Mouse (Mus musculus) heart, adult 2 months (tissue): ENCODE results near the gene Sort1. TPM values are rescaled to one million over a fixed set of nuclear protein-coding genes. Genes with fewer than 3 reads are reported as not detected.
A peak's percentile ranks its signal among the peaks of the same experiment; 100 is the strongest.

Source experiments
- DNase-seq, 2 experiments: peaks; one replicate each; pipeline ENCODE4 v3.0.0; 2021
- H3K27ac ChIP-seq: fragments of 200-600 bp; 2 replicates; pipeline ENCODE4 v1.8.1; 2022
- H3K27me3 ChIP-seq: fragments of 200-500 bp; 2 replicates; pipeline ENCODE4 v1.6.1; 2012; ENCODE audit warnings: mild to moderate bottlenecking, low read length, inconsistent platforms, mixed read lengths; ENCODE audit not compliant: control insufficient read depth, insufficient read depth
- H3K36me3 ChIP-seq: fragments of 200-500 bp; 2 replicates; pipeline ENCODE4 v1.6.1; 2012; ENCODE audit warnings: low read length, inconsistent platforms; ENCODE audit not compliant: control insufficient read depth, insufficient read depth
- H3K4me1 ChIP-seq: fragments of 200-500 bp; 2 replicates; pipeline ENCODE4 v1.6.1; 2011; ENCODE audit warnings: low read length; ENCODE audit not compliant: control insufficient read depth, insufficient read depth
- H3K4me3 ChIP-seq: fragments of 200-600 bp; 2 replicates; pipeline ENCODE4 v1.8.1; 2022
- H3K79me2 ChIP-seq: fragments of 200-500 bp; replicated peaks from 2 replicates; pipeline ENCODE4 v1.6.1; 2012; ENCODE audit warnings: mild to moderate bottlenecking, inconsistent platforms, low read length, moderate library complexity, mixed read lengths; ENCODE audit not compliant: control insufficient read depth, insufficient read depth
- H3K9ac ChIP-seq: fragments of 200-500 bp; 2 replicates; pipeline ENCODE4 v1.6.1; 2012; ENCODE audit warnings: low read depth, mild to moderate bottlenecking, control low read depth, inconsistent platforms, low read length, mixed read lengths
- CTCF ChIP-seq: fragments of 200-600 bp; IDR thresholded peaks from 2 replicates; pipeline ENCODE4 v1.8.1; 2022; ENCODE audit warnings: antibody characterized with exemption, mild to moderate bottlenecking, moderate library complexity
- EP300 ChIP-seq: fragments of 200-500 bp; IDR thresholded peaks from 2 replicates; pipeline ENCODE4 v1.6.1; 2011; ENCODE audit warnings: low read depth, low read length, control low read depth; ENCODE audit not compliant: insufficient read depth
- POLR2A ChIP-seq: fragments of 200-500 bp; IDR thresholded peaks from 2 replicates; pipeline ENCODE4 v1.6.1; 2011; ENCODE audit warnings: mild to moderate bottlenecking, low read depth, low read length, control low read depth; ENCODE audit not compliant: insufficient read depth
- WGBS: fragments of 180-500 bp; shearing (Covaris S2); methylation state at CpG from one replicate; pipeline ENCODE4 v1.1.7; 2018; 5-methylcytosine and 5-hydroxymethylcytosine counted together
- intact Hi-C: fragments of 180-260 bp; cut with DNase I; formaldehyde crosslinking; loops from one replicate; pipeline ENCODE4 v1.15.1; 2025
- polyA plus RNA-seq: library from polyadenylated mRNA; depleted of rRNA; stranded (reverse); fragments of >200 nt; gene quantifications from 2 replicates; pipeline ENCODE4 v1.2.3, GENCODE M21; 2012
- total RNA-seq, 2 experiments: library from RNA; stranded (reverse); gene quantifications; 2 replicates each; pipeline ENCODE4 v1.2.3; 2021

The Sort1 gene
- total and polyA plus RNA-seq, 3 experiments, result 17.4 to 33.7 (median 19.2) TPM

DNA sequence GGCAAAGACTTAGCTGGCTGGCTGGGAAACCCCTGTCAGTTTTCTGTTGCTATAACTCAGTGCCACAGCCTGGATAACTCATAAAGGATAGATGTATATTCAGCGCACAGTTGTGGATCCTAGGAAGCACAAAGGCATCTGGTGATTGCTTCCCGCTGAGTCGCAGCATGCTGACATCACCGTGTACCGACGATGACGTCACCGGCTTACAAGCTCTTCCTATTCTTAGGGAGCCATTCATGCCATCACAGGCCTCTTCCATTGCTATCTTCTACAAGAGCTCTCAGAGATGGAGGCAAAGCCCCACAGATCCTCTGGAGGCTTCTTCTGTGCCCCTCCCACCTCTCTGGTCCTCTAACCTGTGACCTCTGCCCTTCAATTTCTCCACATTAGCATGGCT lies 19.8 kb downstream of the Sort1 start:
- TF ChIP-seq EP300 (no peak), POLR2A (no peak)
- H3K4me3 ChIP-seq, result no peak overlapping the region
- intact Hi-C loops, result no loop called here
- H3K9ac ChIP-seq, result no peak overlapping the region
- H3K36me3 ChIP-seq, result no peaks in the 10 kb centered on the region; the same call in 1 of the 2 replicates
- no peaks in the 10 kb centered on the region for H3K79me2 ChIP-seq
- H3K27me3 ChIP-seq, result no peaks in the 10 kb centered on the region
- DNase-seq, result no peak
- WGBS, result 79% methylated on average over 8 of the region's 8 CpGs
- H3K4me1 ChIP-seq, result no peaks in the 10 kb centered on the region
- no peak overlapping the region for H3K27ac ChIP-seq

DNA sequence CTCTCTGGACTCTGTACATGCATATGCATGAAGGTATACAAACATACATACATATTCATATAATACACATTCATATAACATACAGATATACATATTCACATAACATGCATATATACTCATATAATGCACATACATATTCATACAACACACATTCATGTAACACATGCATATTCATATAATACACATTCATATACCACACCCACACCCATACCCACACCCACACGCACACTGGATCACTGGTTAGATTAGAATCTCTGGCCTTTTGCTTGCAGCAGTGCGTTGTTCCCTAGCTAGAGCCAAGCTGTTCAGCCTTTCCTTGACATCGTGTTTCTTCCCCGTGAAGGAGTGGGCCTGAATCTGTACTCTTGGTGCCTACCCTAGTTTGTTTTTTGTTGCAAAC lies 20.9 kb downstream of the Sort1 start:
- DNase-seq, result no peak
- Histone ChIP-seq H3K79me2 (no peaks in the 10 kb centered on the region), H3K27ac (no peak overlapping the region), H3K27me3 (no peaks in the 10 kb centered on the region), H3K4me1 (no peaks in the 10 kb centered on the region), H3K4me3 (no peak overlapping the region), H3K36me3 (no peaks in the 10 kb centered on the region; the same call in 1 of the 2 replicates), H3K9ac (no peak overlapping the region)
- intact Hi-C loops, result no loop called here
- WGBS, result 82% methylated on average over 4 of the region's 4 CpGs
- TF ChIP-seq EP300 (no peak), CTCF (no peak), POLR2A (no peak)

DNA sequence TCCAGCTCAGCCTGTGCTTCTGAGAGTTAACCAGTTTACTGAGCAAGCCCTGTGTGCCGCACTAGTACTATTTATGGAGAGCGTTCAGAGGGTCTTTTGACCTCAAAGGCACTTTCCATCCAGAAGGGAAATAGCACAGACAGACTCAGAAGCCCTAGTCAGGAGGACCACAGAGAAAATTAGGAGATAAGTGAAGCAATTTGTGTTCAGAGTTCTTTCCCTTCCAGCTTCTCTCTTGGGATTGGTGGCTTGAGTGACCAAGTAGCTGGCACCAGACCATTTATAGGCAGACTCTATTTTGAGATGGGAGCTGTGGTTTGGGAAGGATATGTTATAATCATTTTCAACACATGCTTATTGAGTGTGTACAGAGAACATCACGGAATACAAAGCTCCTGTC lies 22.5 kb downstream of the Sort1 start:
- Histone ChIP-seq H3K27ac (peak overlapping the region; percentile 51; the same call in 1 of the 2 replicates), H3K27me3 (no peaks in the 10 kb centered on the region), H3K36me3 (peaks cover 3% of the 10 kb centered on the region; the same call in 1 of the 2 replicates), H3K4me3 (no peak overlapping the region), H3K4me1 (no peaks in the 10 kb centered on the region; the same call in 1 of the 2 replicates), H3K79me2 (no peaks in the 10 kb centered on the region), H3K9ac (no peak overlapping the region)
- TF ChIP-seq CTCF, result no peak
- TF ChIP-seq POLR2A, result no peak
- no peak for TF ChIP-seq EP300
- intact Hi-C loops, result no loop called here
- WGBS, result 32% methylated on average over 3 of the region's 3 CpGs
- DNase-seq, result no peak

DNA sequence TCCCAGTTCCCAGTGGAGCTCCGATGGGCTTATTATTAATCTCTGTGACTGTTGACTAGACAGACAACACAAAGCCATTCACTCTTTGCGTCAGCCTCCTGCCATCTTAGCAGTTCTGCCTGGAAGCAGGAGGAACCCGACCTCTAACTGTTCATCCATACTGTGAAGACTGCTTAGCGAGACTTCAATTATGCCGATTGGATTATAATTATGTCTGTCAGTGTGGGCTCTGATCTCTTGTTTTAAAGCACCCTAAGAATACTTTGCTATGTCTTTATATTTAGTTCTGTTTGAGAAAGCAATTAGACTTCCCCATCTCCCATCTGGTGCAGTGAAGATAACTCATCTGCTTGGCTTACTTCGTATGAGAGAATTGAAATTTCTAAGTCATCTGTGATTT lies 23.6 kb downstream of the Sort1 start:
- intact Hi-C loops, result no loop called here
- H3K27ac ChIP-seq, result no peak overlapping the region
- WGBS, result 88% methylated on average over 6 of the region's 6 CpGs
- H3K9ac ChIP-seq, result no peak overlapping the region
- H3K4me1 ChIP-seq, result no peaks in the 10 kb centered on the region; the same call in 1 of the 2 replicates
- H3K4me3 ChIP-seq, result no peak overlapping the region
- no peaks in the 10 kb centered on the region for H3K79me2 ChIP-seq
- H3K36me3 ChIP-seq, result peaks cover 3% of the 10 kb centered on the region; the same call in 1 of the 2 replicates
- no peaks in the 10 kb centered on the region for H3K27me3 ChIP-seq
- no peak for TF ChIP-seq POLR2A
- TF ChIP-seq EP300, result no peak
- TF ChIP-seq CTCF, result no peak
- no peak for DNase-seq

DNA sequence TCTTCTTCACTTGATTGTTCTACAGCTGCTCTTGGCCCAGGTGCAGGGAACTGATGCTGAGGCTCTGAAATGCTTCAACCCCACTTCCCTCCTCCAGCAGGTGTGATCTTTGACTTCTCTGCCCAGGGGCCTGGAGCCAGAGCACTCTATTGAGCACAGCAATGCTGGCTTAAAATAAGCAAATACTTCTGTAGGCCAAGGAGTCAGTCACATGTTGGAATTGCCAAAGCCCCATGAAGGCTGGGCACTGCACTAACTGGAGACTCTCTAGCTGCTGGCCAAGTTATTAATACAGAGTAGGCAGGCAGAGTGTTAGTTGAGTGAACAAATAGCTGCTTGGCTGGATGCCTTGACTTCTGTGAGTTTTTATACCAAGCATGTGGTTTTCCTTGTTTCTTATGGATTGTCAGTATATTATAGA lies 27.0 kb downstream of the Sort1 start:
- DNase-seq, result peak in 1 of 2 experiments; percentile 62
- Histone ChIP-seq H3K27me3 (no peaks in the 10 kb centered on the region), H3K27ac (peak overlapping the region; percentile 34), H3K4me1 (no peaks in the 10 kb centered on the region; the same call in 1 of the 2 replicates), H3K36me3 (peaks cover 3% of the 10 kb centered on the region; the same call in 1 of the 2 replicates), H3K4me3 (no peak overlapping the region), H3K9ac (no peak overlapping the region), H3K79me2 (no peaks in the 10 kb centered on the region)
- intact Hi-C loops, result no loop called here
- TF ChIP-seq CTCF (no peak), EP300 (peak; percentile 60; the same call in 1 of the 2 replicates)

DNA sequence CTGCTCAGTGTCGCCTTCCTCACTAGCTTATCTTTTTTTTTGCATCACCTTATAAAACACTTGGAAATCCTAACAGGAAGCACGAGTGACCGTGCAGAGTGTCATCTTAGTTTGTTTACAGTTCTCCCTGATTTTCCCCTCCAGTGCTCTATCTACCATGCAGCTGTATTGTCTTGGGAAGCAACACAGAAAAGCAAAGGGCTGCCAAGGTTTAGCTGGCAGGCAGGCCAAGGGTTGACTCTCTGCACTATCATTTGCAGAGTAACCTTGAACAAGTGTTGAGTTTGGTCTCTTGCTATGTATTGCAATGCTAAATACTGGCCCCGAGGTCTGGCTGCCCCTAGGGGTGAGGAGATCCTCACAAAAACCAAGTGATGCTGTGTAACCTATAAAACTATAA lies 27.8 kb downstream of the Sort1 start:
- TF ChIP-seq POLR2A (no peak), EP300 (no peak), CTCF (no peak)
- H3K27me3 ChIP-seq, result no peaks in the 10 kb centered on the region
- no peak overlapping the region; the same call in 1 of the 2 replicates for H3K27ac ChIP-seq
- H3K79me2 ChIP-seq, result no peaks in the 10 kb centered on the region
- peaks cover 3% of the 10 kb centered on the region; the same call in 1 of the 2 replicates for H3K36me3 ChIP-seq
- no peak overlapping the region for H3K9ac ChIP-seq
- H3K4me3 ChIP-seq, result no peak overlapping the region
- no peaks in the 10 kb centered on the region; the same call in 1 of the 2 replicates for H3K4me1 ChIP-seq
- intact Hi-C loops, result no loop called here
- peak in 1 of 2 experiments; percentile 38 for DNase-seq
- 34% methylated on average over 4 of the region's 4 CpGs for WGBS
